Mouse (Mus musculus): ENCODE measurements around the gene Fbxo17.

- TF ChIP-seq ZNF384 (IDR thresholded peaks at IDR 0.05; ENCODE audit: low read depth, low read length) (no peak), HCFC1 (IDR thresholded peaks at IDR 0.05; ENCODE audit: borderline replicate concordance, insufficient read depth, low read length) (no peak), CHD2 (IDR thresholded peaks at IDR 0.05; ENCODE audit: low read depth, low read length) (no peak), ZC3H11A (IDR thresholded peaks at IDR 0.05; ENCODE audit: borderline replicate concordance, low read depth, low read length) (no peak)
Observed at GRCm38 (mm10) chr7:28733211-28733610, 16.6 kb downstream of the Fbxo17 start.

Data from ES-E14 (cell line).